Mouse (Mus musculus): Measurements from ENCODE around the gene Cbx1.
"Not testable (repeated sequence)": the region's sequence is repeated elsewhere in the genome, so short reads cannot be mapped to it uniquely, and the experiment has no call there.

Gene Cbx1

GRCm38 (mm10) chr11:96837298-96837697 lies 48.4 kb downstream of the Cbx1 start:
- DNase-seq (ENCODE audit: low read depth, low spot score), result no peak

- DNase-seq (ENCODE audit: low read depth, low spot score), result no peak
Measured at GRCm38 (mm10) chr11:96838341-96838740, 49.4 kb downstream of the Cbx1 start.

DNA sequence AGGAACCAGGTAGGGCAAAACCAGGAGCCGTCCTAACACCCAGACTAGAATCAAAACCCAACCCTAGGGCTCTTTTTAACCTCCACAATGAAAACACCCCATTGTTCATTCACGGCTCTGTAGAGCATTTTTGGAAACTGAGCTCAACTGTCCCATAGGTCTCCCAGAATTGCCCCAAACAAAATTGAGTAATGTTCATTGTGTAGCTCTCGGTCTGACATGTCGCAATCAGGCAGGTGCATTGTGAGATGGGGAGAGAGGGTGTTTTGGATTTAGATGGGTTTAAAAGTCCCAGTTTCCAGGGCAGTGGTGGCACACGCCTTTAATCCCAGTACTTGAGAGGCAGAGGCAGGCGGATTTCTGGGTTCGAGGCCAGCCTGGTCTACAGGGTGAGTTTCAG lies 50.5 kb downstream of the Cbx1 start:
- no peak for DNase-seq (ENCODE audit: low read depth, low spot score)

DNA sequence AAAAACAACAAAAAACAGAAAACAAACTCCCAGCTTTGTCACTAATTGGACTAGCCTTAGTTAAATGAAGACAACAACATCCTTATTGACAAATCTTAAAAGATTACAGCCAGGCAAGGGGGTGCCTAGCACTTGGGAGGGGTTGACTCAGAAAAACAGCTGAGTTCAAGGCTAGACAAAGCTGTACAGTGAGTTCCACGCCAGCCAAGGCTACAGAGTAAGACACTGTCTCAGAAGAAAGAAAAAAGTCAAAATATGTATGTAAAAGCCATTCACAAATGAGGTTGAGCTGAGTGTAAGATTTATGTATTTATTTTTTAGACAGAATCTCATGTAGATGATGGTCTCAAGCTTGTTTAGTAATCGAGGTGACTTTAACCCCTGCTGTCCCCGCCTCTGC lies 51.0 kb downstream of the Cbx1 start:
- no peak for DNase-seq (ENCODE audit: low read depth, low spot score)

- DNase-seq (ENCODE audit: low read depth, low spot score), result no peak
Measured at GRCm38 (mm10) chr11:96840290-96840689, 51.4 kb downstream of the Cbx1 start.

DNA sequence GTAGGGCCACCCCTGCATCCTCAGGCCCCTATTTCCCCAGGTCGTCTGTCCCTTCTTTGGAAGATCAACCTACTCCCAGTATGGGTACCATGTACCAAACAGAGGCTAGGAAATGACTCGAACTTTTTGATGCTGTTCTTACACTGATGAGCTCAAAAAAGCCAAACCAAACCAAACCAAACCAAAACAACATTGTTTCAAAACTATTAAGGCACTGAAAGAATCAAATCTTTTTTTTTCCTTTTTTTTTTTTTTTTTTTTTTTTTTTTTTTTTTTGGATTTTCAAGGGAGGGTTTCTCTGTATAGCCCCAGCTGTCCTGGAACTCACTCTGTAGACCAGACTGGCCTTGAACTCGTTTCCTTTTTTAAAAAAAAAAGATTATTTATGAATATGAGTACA lies 54.7 kb downstream of the Cbx1 start:
- no peak for DNase-seq (ENCODE audit: low read depth, low spot score)

DNA sequence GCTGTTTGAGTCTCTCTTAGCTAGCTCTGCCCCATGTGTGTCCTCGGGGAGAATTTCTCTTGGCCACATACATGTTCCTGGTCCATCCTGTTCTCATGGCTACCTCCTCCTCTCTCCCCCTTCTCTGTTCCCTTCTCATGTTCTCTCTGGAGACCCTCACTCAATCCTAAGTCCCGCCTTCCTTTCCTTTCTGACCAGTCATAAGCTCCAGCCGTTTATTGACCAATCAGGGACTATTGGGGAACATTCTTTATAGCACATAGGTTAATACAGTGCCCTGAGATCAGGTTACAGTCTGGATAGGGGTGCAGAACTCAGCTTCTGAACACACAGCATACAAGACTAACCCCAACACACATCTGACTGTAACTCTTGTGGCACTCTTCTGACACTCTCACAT lies 58.3 kb downstream of the Cbx1 start:
- no peak for DNase-seq (ENCODE audit: low read depth, low spot score)

GRCm38 (mm10) chr11:96848694-96849093 lies 59.8 kb downstream of the Cbx1 start:
- no peak for DNase-seq (ENCODE audit: low read depth, low spot score)

DNA sequence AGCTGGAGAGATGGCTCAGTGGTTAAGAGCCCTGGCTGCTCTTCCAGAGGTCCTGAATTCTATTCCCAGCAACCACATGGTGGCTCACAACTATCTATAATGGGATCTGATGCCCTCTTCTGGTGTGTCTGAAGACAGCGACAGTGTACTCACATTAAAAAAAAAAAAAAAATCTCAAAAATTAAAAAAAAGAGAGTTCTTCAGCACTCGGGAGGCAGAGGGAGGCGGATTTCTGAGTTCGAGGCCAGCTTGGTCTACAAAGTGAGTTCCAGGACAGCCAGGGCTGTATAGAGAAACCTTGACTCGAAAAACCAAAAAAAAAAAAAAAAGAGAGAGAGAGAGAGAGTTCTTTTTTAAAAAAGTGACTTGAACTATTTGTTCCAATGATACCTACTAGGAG lies 60.2 kb downstream of the Cbx1 start:
- DNase-seq (ENCODE audit: low read depth, low spot score), result not testable (repeated sequence)

GRCm38 (mm10) chr11:96849681-96850467 lies 60.9 kb downstream of the Cbx1 start, which contains the start of gene Copz2:
Copz2 (plus strand) TSS chr11:96849870.
- DNase-seq (ENCODE audit: low read depth, low spot score), result no peak

DNA sequence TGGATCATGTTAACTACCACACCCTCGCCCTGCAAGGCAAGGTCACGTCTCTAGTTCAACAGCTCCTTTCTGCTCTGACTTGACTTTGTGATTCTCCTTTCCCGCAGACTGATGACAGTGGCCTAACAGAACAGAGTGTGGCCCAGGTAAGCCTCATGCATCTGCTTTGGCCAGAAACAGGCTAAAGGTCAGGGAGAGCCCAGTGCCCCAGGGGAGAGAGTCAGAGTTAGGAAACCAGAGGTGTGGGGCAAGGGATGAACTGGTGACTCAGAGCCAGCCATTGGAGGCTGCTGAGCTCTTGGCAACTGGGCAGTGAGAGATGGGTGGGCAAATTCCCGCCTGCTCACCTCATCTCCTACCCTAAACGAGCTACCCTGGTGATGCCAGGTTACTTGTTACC lies 68.5 kb downstream of the Cbx1 start:
- DNase-seq (ENCODE audit: low read depth, low spot score), result no peak
